Mouse (Mus musculus): ENCODE data around the gene Foxn1. TPM values are rescaled to one million over a fixed set of nuclear protein-coding genes. Genes with fewer than 3 reads are reported as not detected.

Foxn1 gene
- total RNA-seq, 1 experiment: not detected

GRCm38 (mm10) chr11:78430195-78430878 lies 44.0 kb upstream of the Foxn1 start:
- TF ChIP-seq ZNF384 (IDR thresholded peaks at IDR 0.05; ENCODE audit: low read depth, low read length): no peak
- no peak for TF ChIP-seq MAFK (IDR thresholded peaks at IDR 0.05; ENCODE audit: insufficient read depth, low read depth, low read length)
- no peak for TF ChIP-seq HCFC1 (IDR thresholded peaks at IDR 0.05; ENCODE audit: borderline replicate concordance, insufficient read depth, low read length)
- no peak for TF ChIP-seq CHD2 (IDR thresholded peaks at IDR 0.05; ENCODE audit: low read depth, low read length)
- TF ChIP-seq ZC3H11A (IDR thresholded peaks at IDR 0.05; ENCODE audit: borderline replicate concordance, low read depth, low read length): no peak
- Histone ChIP-seq H3K4me3 (ENCODE audit: insufficient read depth in 1 of 2, low read depth in 1 of 2, low read length in 2 of 2, poor library complexity in 1 of 2, severe bottlenecking in 1 of 2) (no peak overlapping the region), H3K9me3 (ENCODE audit: control insufficient read depth, insufficient read depth, low read depth, low read length) (no peaks in the 10 kb centered on the region), H3K4me1 (ENCODE audit: control insufficient read depth in 2 of 2, insufficient read depth in 2 of 2, low read length in 2 of 2, poor library complexity in 1 of 2) (peaks cover 10 to 26% of the 10 kb centered on the region in 2 experiments), H3K27ac (ENCODE audit: insufficient read depth, low read depth, low read length, poor library complexity, severe bottlenecking) (no peak overlapping the region), H3K36me3 (ENCODE audit: control insufficient read depth, insufficient read depth, low read length, poor library complexity, severe bottlenecking) (no peaks in the 10 kb centered on the region), H3K9ac (ENCODE audit: insufficient read depth, low read depth, low read length, poor library complexity, severe bottlenecking) (no peak overlapping the region)
- DNase-seq (ENCODE audit: low read depth, low spot score): no peak
- in situ Hi-C loops (cut with MboI; ENCODE audit: low sequenced_read_pairs in 2 of 2, unreplicated experiment in 2 of 2): no loop called here

GRCm38 (mm10) chr11:78428309-78428708 lies 42.0 kb upstream of the Foxn1 start:
- TF ChIP-seq ZNF384 (IDR thresholded peaks at IDR 0.05; ENCODE audit: low read depth, low read length) (peak; percentile 52; the same call in 1 of the 2 replicates), CHD2 (IDR thresholded peaks at IDR 0.05; ENCODE audit: low read depth, low read length) (no peak)
- DNase-seq (ENCODE audit: low read depth, low spot score): peak; percentile 45
- Histone ChIP-seq H3K4me1 (ENCODE audit: control insufficient read depth in 2 of 2, insufficient read depth in 2 of 2, low read length in 2 of 2, poor library complexity in 1 of 2) (peaks cover 10 to 16% of the 10 kb centered on the region in 2 experiments), H3K27ac (ENCODE audit: insufficient read depth, low read depth, low read length, poor library complexity, severe bottlenecking) (no peak overlapping the region), H3K4me3 (ENCODE audit: insufficient read depth in 1 of 2, low read depth in 1 of 2, low read length in 2 of 2, poor library complexity in 1 of 2, severe bottlenecking in 1 of 2) (no peak overlapping the region), H3K9me3 (ENCODE audit: control insufficient read depth, insufficient read depth, low read depth, low read length) (no peaks in the 10 kb centered on the region), H3K36me3 (ENCODE audit: control insufficient read depth, insufficient read depth, low read length, poor library complexity, severe bottlenecking) (no peaks in the 10 kb centered on the region), H3K9ac (ENCODE audit: insufficient read depth, low read depth, low read length, poor library complexity, severe bottlenecking) (no peak overlapping the region)
- in situ Hi-C loops (cut with MboI; ENCODE audit: low sequenced_read_pairs in 2 of 2, unreplicated experiment in 2 of 2): no loop called here

- no peaks in the 10 kb centered on the region for H3K9me3 ChIP-seq (ENCODE audit: control insufficient read depth, insufficient read depth, low read depth, low read length)
Observed at GRCm38 (mm10) chr11:78427655-78428054, 41.3 kb upstream of the Foxn1 start.

GRCm38 (mm10) chr11:78425572-78425971 lies 39.2 kb upstream of the Foxn1 start:
- no peak for TF ChIP-seq ZNF384 (IDR thresholded peaks at IDR 0.05; ENCODE audit: low read depth, low read length)
- no peak for TF ChIP-seq HCFC1 (IDR thresholded peaks at IDR 0.05; ENCODE audit: borderline replicate concordance, insufficient read depth, low read length)
- no peak for TF ChIP-seq ZC3H11A (IDR thresholded peaks at IDR 0.05; ENCODE audit: borderline replicate concordance, low read depth, low read length)
- no peak for TF ChIP-seq CHD2 (IDR thresholded peaks at IDR 0.05; ENCODE audit: low read depth, low read length)
- TF ChIP-seq MAFK (IDR thresholded peaks at IDR 0.05; ENCODE audit: insufficient read depth, low read depth, low read length): no peak

More at GRCm38 (mm10) chr11:78427655-78428054, 41.3 kb upstream of the Foxn1 start:
- no peak overlapping the region for H3K27ac ChIP-seq (ENCODE audit: insufficient read depth, low read depth, low read length, poor library complexity, severe bottlenecking)
- in situ Hi-C loops (cut with MboI; ENCODE audit: low sequenced_read_pairs in 2 of 2, unreplicated experiment in 2 of 2): no loop called here
- DNase-seq (ENCODE audit: low read depth, low spot score): no peak
- H3K36me3 ChIP-seq (ENCODE audit: control insufficient read depth, insufficient read depth, low read length, poor library complexity, severe bottlenecking): no peaks in the 10 kb centered on the region
- TF ChIP-seq MAFK (IDR thresholded peaks at IDR 0.05; ENCODE audit: insufficient read depth, low read depth, low read length) (no peak), CHD2 (IDR thresholded peaks at IDR 0.05; ENCODE audit: low read depth, low read length) (no peak), ZNF384 (IDR thresholded peaks at IDR 0.05; ENCODE audit: low read depth, low read length) (no peak), ZC3H11A (IDR thresholded peaks at IDR 0.05; ENCODE audit: borderline replicate concordance, low read depth, low read length) (no peak), HCFC1 (IDR thresholded peaks at IDR 0.05; ENCODE audit: borderline replicate concordance, insufficient read depth, low read length) (no peak)
- H3K4me3 ChIP-seq (ENCODE audit: insufficient read depth in 1 of 2, low read depth in 1 of 2, low read length in 2 of 2, poor library complexity in 1 of 2, severe bottlenecking in 1 of 2): no peak overlapping the region
- H3K9ac ChIP-seq (ENCODE audit: insufficient read depth, low read depth, low read length, poor library complexity, severe bottlenecking): no peak overlapping the region
- H3K4me1 ChIP-seq (ENCODE audit: control insufficient read depth in 2 of 2, insufficient read depth in 2 of 2, low read length in 2 of 2, poor library complexity in 1 of 2): peaks cover 10 to 16% of the 10 kb centered on the region in 2 experiments

More at GRCm38 (mm10) chr11:78425572-78425971, 39.2 kb upstream of the Foxn1 start:
- Histone ChIP-seq H3K9me3 (ENCODE audit: control insufficient read depth, insufficient read depth, low read depth, low read length) (no peaks in the 10 kb centered on the region), H3K27ac (ENCODE audit: insufficient read depth, low read depth, low read length, poor library complexity, severe bottlenecking) (no peak overlapping the region), H3K36me3 (ENCODE audit: control insufficient read depth, insufficient read depth, low read length, poor library complexity, severe bottlenecking) (no peaks in the 10 kb centered on the region), H3K4me1 (ENCODE audit: control insufficient read depth in 2 of 2, insufficient read depth in 2 of 2, low read length in 2 of 2, poor library complexity in 1 of 2) (peaks cover 13 to 25% of the 10 kb centered on the region in 2 experiments), H3K9ac (ENCODE audit: insufficient read depth, low read depth, low read length, poor library complexity, severe bottlenecking) (no peak overlapping the region), H3K4me3 (ENCODE audit: insufficient read depth in 1 of 2, low read depth in 1 of 2, low read length in 2 of 2, poor library complexity in 1 of 2, severe bottlenecking in 1 of 2) (no peak overlapping the region)
- no peak for DNase-seq (ENCODE audit: low read depth, low spot score)
- in situ Hi-C loops (cut with MboI; ENCODE audit: low sequenced_read_pairs in 2 of 2, unreplicated experiment in 2 of 2): no loop called here

Measured in ES-E14 (cell line).